Mouse (Mus musculus): ENCODE data around the gene Ralgapa2. TPM values are rescaled to one million over a fixed set of nuclear protein-coding genes. Genes with fewer than 3 reads are reported as not detected.

The Ralgapa2 gene
- polyA plus RNA-seq, 1 experiment from 2014 or later = 7.4 TPM

- Histone ChIP-seq H3K9ac (ENCODE audit: low read length) (no peak overlapping the region), H3K27me3 (ENCODE audit: control insufficient read depth, insufficient read depth, low read length) (peaks cover 5% of the 10 kb centered on the region), H3K36me3 (ENCODE audit: control insufficient read depth, insufficient read depth, low read length) (no peaks in the 10 kb centered on the region), H3K4me3 (ENCODE audit: low read depth, low read length) (no peak overlapping the region), H3K27ac (replicated peaks; ENCODE audit: low read depth, low read length) (no peak overlapping the region), H3K9me3 (ENCODE audit: control insufficient read depth, low read length) (no peaks in the 10 kb centered on the region), H3K4me2 (ENCODE audit: low read depth, severe bottlenecking) (no peak overlapping the region), H3K4me1 (ENCODE audit: control insufficient read depth, insufficient read depth, low read length) (no peaks in the 10 kb centered on the region)
- WGBS = 37% methylated on average over 4 of the region's 4 CpGs
- ATAC-seq (ENCODE audit: insufficient number of reproducible peaks, low FRiP score, low TSS enrichment, low read depth) = no peak
- DNase-seq (ENCODE audit: low spot score) = no peak
Observed at GRCm38 (mm10) chr2:146210968-146211367, 301.2 kb downstream of the Ralgapa2 start.

GRCm38 (mm10) chr2:146197947-146198346, 314.2 kb downstream of the Ralgapa2 start:
- Histone ChIP-seq H3K9me3 (ENCODE audit: control insufficient read depth, low read length) (no peaks in the 10 kb centered on the region), H3K9ac (ENCODE audit: low read length) (no peak overlapping the region), H3K4me2 (ENCODE audit: low read depth, severe bottlenecking) (no peak overlapping the region), H3K27me3 (ENCODE audit: control insufficient read depth, insufficient read depth, low read length) (no peaks in the 10 kb centered on the region), H3K27ac (replicated peaks; ENCODE audit: low read depth, low read length) (no peak overlapping the region), H3K4me1 (ENCODE audit: control insufficient read depth, insufficient read depth, low read length) (no peaks in the 10 kb centered on the region), H3K36me3 (ENCODE audit: control insufficient read depth, insufficient read depth, low read length) (no peaks in the 10 kb centered on the region), H3K4me3 (ENCODE audit: low read depth, low read length) (no peak overlapping the region)
- 82% methylated on average over 7 of the region's 7 CpGs for WGBS
- DNase-seq (ENCODE audit: low spot score) (no peak), ATAC-seq (ENCODE audit: insufficient number of reproducible peaks, low FRiP score, low TSS enrichment, low read depth) (no peak)

- ATAC-seq (ENCODE audit: insufficient number of reproducible peaks, low FRiP score, low TSS enrichment, low read depth) (no peak), DNase-seq (ENCODE audit: low spot score) (no peak)
- Histone ChIP-seq H3K4me3 (ENCODE audit: low read depth, low read length) (no peak overlapping the region), H3K27ac (replicated peaks; ENCODE audit: low read depth, low read length) (no peak overlapping the region), H3K27me3 (ENCODE audit: control insufficient read depth, insufficient read depth, low read length) (no peaks in the 10 kb centered on the region), H3K36me3 (ENCODE audit: control insufficient read depth, insufficient read depth, low read length) (no peaks in the 10 kb centered on the region), H3K9ac (ENCODE audit: low read length) (no peak overlapping the region), H3K4me2 (ENCODE audit: low read depth, severe bottlenecking) (no peak overlapping the region), H3K9me3 (ENCODE audit: control insufficient read depth, low read length) (no peaks in the 10 kb centered on the region), H3K4me1 (ENCODE audit: control insufficient read depth, insufficient read depth, low read length) (no peaks in the 10 kb centered on the region)
- 91% methylated on average over 11 of the region's 11 CpGs for WGBS
Observed at GRCm38 (mm10) chr2:146196126-146196525, 316.0 kb downstream of the Ralgapa2 start.
